9 mouse cellular contexts compared by ENCODE assay signal in the genomic region with DNA sequence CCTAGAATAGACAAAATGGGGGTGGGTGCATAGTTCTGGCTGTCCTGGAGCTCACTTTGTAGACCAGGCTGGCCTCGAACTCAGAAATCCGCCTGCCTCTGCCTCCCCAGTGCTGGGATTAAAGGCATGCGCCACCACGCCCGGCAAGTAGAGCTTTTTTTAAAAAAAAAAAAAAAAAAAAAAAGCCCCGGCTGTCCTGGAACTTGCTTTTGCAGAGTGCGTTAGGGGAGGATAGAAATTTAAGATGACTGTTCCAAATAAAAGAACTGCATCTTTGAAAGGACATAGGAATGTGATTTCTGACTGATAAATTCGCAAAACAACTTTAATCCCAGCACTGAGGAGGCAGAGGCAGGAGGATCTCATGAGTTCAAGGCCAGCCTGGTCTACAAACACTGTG. TPM values are rescaled to one million over a fixed set of nuclear protein-coding genes. Genes with fewer than 3 reads are reported as not detected.
DNase-seq lines count a peak whose midpoint lies in the region; ATAC-seq and TF ChIP-seq lines count a peak whose summit lies in the region.
"Had no signal": no experiment of that assay in that cellular context is flagged by ENCODE, and none has a peak within 500 bp of the region (broad histone marks: within the 10 kb centered on the region; RNA-seq: fewer than 3 reads in every experiment).

No protein-coding gene starts in this region.

- peak overlapping the region; percentile 90 for H3K9ac ChIP-seq in lung, postnatal 0 days (replicated peaks; ENCODE audit: low read depth)
- H3K9ac ChIP-seq in forebrain, embryonic 12.5 days = peak overlapping the region; percentile 72; the same call in 1 of the 2 replicates
- peak overlapping the region; percentile 86; the same call in 1 of the 2 replicates for H3K9ac ChIP-seq in limb, embryonic 13.5 days

- H3K27me3 ChIP-seq in lung, postnatal 0 days (replicated peaks; ENCODE audit: insufficient read depth, low read length) = no peaks in the 10 kb centered on the region
- H3K27me3 ChIP-seq in forebrain, embryonic 12.5 days = no peaks in the 10 kb centered on the region
- no peaks in the 10 kb centered on the region for H3K27me3 ChIP-seq in limb, embryonic 13.5 days
- no peaks in the 10 kb centered on the region for H3K27me3 ChIP-seq in small intestine, adult 2 months (ENCODE audit: control insufficient read depth, insufficient read depth, low read length)

- TF ChIP-seq EP300 in lung, postnatal 0 days (IDR thresholded peaks at IDR 0.05) = no peak

- WGBS in lung, postnatal 0 days = 83% methylated on average over 8 of the region's 8 CpGs
- 90% methylated on average over 8 of the region's 8 CpGs for WGBS in forebrain, embryonic 12.5 days
- 86% methylated on average over 8 of the region's 8 CpGs for WGBS in limb, embryonic 13.5 days
- 78% methylated on average over 8 of the region's 8 CpGs for WGBS in small intestine, adult 2 months

- intact Hi-C loops in gastrocnemius, postnatal 36 days (cut with DNase I) = no loop called here

- TF ChIP-seq CTCF in lung, postnatal 0 days (IDR thresholded peaks at IDR 0.05) = no peak
- no peak for TF ChIP-seq CTCF in small intestine, adult 2 months (IDR thresholded peaks at IDR 0.05; ENCODE audit: extremely low read depth, insufficient read length, insufficient replicate concordance, low read depth, low read length)

- no peaks in the 10 kb centered on the region for H3K4me1 ChIP-seq in lung, postnatal 0 days (ENCODE audit: insufficient read depth, low read depth, low read length)
- peaks cover 20% of the 10 kb centered on the region for H3K4me1 ChIP-seq in forebrain, embryonic 12.5 days
- H3K4me1 ChIP-seq in limb, embryonic 13.5 days = peaks cover 15% of the 10 kb centered on the region
- 0 out of 2 replicates have a peak, but pooled peaks cover 2% of the 10 kb centered on the region for H3K4me1 ChIP-seq in small intestine, adult 2 months (ENCODE audit: control insufficient read depth, insufficient read depth, insufficient read length, low read length)

- no peak for TF ChIP-seq POLR2A in small intestine, adult 2 months (IDR thresholded peaks at IDR 0.05; ENCODE audit: low read depth, low read length)

- peak overlapping the region; percentile 66 for H3K4me3 ChIP-seq in lung, postnatal 0 days (ENCODE audit: low read depth, low read length)
- H3K4me3 ChIP-seq in forebrain, embryonic 12.5 days (replicated peaks) = peak overlapping the region; percentile 65
- H3K4me3 ChIP-seq in limb, embryonic 13.5 days = peak overlapping the region; percentile 69
- H3K4me3 ChIP-seq in small intestine, adult 2 months (ENCODE audit: low read depth, low read length) = peak overlapping the region; percentile 91

- peak overlapping the region; percentile 97; the same call in 1 of the 2 replicates for H3K27ac ChIP-seq in lung, postnatal 0 days (ENCODE audit: low read length)
- peak overlapping the region; percentile 91 for H3K27ac ChIP-seq in forebrain, embryonic 12.5 days
- peak overlapping the region; percentile 94 for H3K27ac ChIP-seq in limb, embryonic 13.5 days
- no peak overlapping the region for H3K27ac ChIP-seq in small intestine, adult 2 months (ENCODE audit: insufficient read depth, low read depth, low read length)

- no peaks in the 10 kb centered on the region for H3K36me3 ChIP-seq in lung, postnatal 0 days (ENCODE audit: insufficient read depth, low read length)
- H3K36me3 ChIP-seq in forebrain, embryonic 12.5 days (replicated peaks) = no peaks in the 10 kb centered on the region
- no peaks in the 10 kb centered on the region for H3K36me3 ChIP-seq in limb, embryonic 13.5 days
- H3K36me3 ChIP-seq in small intestine, adult 2 months (ENCODE audit: control insufficient read depth, insufficient read depth, low read length) = no peaks in the 10 kb centered on the region

- DNase-seq in lung, postnatal 0 days (ENCODE audit: low spot score) = no peak
- no peak for DNase-seq in lung, postnatal 4 days
- no peak for DNase-seq in adrenal gland, postnatal 10 days
- no peak for DNase-seq in gastrocnemius, postnatal 36 days
- no peak for DNase-seq in spleen, postnatal 10 days (ENCODE audit: low spot score in 2 of 2)

- peak overlapping the region; percentile 72 for H3K4me2 ChIP-seq in lung, postnatal 0 days (replicated peaks; ENCODE audit: low read depth, low read length)
- peak overlapping the region; percentile 59 for H3K4me2 ChIP-seq in forebrain, embryonic 12.5 days
- H3K4me2 ChIP-seq in limb, embryonic 13.5 days (replicated peaks) = peak overlapping the region; percentile 66

- H3K9me3 ChIP-seq in lung, postnatal 0 days (ENCODE audit: low read length) = no peaks in the 10 kb centered on the region
- no peaks in the 10 kb centered on the region for H3K9me3 ChIP-seq in forebrain, embryonic 12.5 days
- no peaks in the 10 kb centered on the region for H3K9me3 ChIP-seq in limb, embryonic 13.5 days

- ATAC-seq in lung, postnatal 0 days = no peak
- no peak for ATAC-seq in forebrain, embryonic 12.5 days (ENCODE audit: low FRiP score)
- no peak for ATAC-seq in limb, embryonic 13.5 days (ENCODE audit: low FRiP score, low read depth)

RNA-seq across cellular contexts. Expression of gene R3hdm2, which starts 0.5 kb away (rescaled TPM):
- 21.1 and 23.9 TPM in 2 replicates for polyA plus RNA-seq in lung, postnatal 0 days (2015; fragmentation: Nextera tagmentation; extraction: Ambion mirVana)
- polyA plus RNA-seq in forebrain, embryonic 12.5 days (2016; fragmentation: Nextera tagmentation; extraction: Ambion mirVana) = 37.5 and 40.3 TPM in 2 replicates
- polyA plus RNA-seq in limb, embryonic 13.5 days (2015; fragmentation: Nextera tagmentation; extraction: Ambion mirVana) = 43.3 and 54.5 TPM in 2 replicates
- 42.6 and 103 TPM in 2 replicates for polyA plus RNA-seq in small intestine, adult 2 months (2012; rRNA removed)
- total RNA-seq in adrenal gland, postnatal 10 days (2021) = 100 to 1,000 TPM; 119 to 123 TPM
- total RNA-seq in gastrocnemius, postnatal 36 days (2021) = 100 to 1,000 TPM in 1 of 2 experiments, 10 to 100 TPM in 1; 89.7 to 129 TPM

RNA-seq across cellular contexts. Expression of gene Inhbc, which starts 9.4 kb away (rescaled TPM):
- not detected in 2 replicates for polyA plus RNA-seq in lung, postnatal 0 days (2015; fragmentation: Nextera tagmentation; extraction: Ambion mirVana)
- polyA plus RNA-seq in forebrain, embryonic 12.5 days (2016; fragmentation: Nextera tagmentation; extraction: Ambion mirVana) = not detected in 2 replicates
- not detected in 2 replicates for polyA plus RNA-seq in limb, embryonic 13.5 days (2015; fragmentation: Nextera tagmentation; extraction: Ambion mirVana)
- 0.09 TPM in 1 of 2 replicates, not detected in the other for polyA plus RNA-seq in small intestine, adult 2 months (2012; rRNA removed)
- total RNA-seq in adrenal gland, postnatal 10 days (2021) = 10 to 100 TPM; 10.9 to 22.9 TPM
- not detected for total RNA-seq in gastrocnemius, postnatal 36 days (2021)
- polyA plus RNA-seq: brain, embryonic 14.5 days had no signal

RNA-seq across cellular contexts. Expression of gene Inhbe, which starts 25.4 kb away (rescaled TPM):
- polyA plus RNA-seq in lung, postnatal 0 days (2015; fragmentation: Nextera tagmentation; extraction: Ambion mirVana) = not detected in 2 replicates
- 0.06 TPM in 1 of 2 replicates, not detected in the other for polyA plus RNA-seq in forebrain, embryonic 12.5 days (2016; fragmentation: Nextera tagmentation; extraction: Ambion mirVana)
- polyA plus RNA-seq in limb, embryonic 13.5 days (2015; fragmentation: Nextera tagmentation; extraction: Ambion mirVana) = 0.04 and 0.05 TPM in 2 replicates
- not detected in 2 replicates for polyA plus RNA-seq in small intestine, adult 2 months (2012; rRNA removed)
- 1 to 10 TPM; 1.2 to 6.6 TPM for total RNA-seq in adrenal gland, postnatal 10 days (2021)
- total RNA-seq in gastrocnemius, postnatal 36 days (2021) = not detected
- polyA plus RNA-seq: brain, embryonic 14.5 days had no signal

RNA-seq across cellular contexts. Expression of gene Gli1, which starts 37.9 kb away (rescaled TPM):
- 4.2 and 5.2 TPM in 2 replicates for polyA plus RNA-seq in lung, postnatal 0 days (2015; fragmentation: Nextera tagmentation; extraction: Ambion mirVana)
- 3.2 and 3.6 TPM in 2 replicates for polyA plus RNA-seq in forebrain, embryonic 12.5 days (2016; fragmentation: Nextera tagmentation; extraction: Ambion mirVana)
- 14.8 and 16.5 TPM in 2 replicates for polyA plus RNA-seq in limb, embryonic 13.5 days (2015; fragmentation: Nextera tagmentation; extraction: Ambion mirVana)
- 5.5 and 10.4 TPM in 2 replicates for polyA plus RNA-seq in small intestine, adult 2 months (2012; rRNA removed)
- total RNA-seq in adrenal gland, postnatal 10 days (2021) = 1 to 10 TPM; 5.2 to 5.6 TPM
- 1 to 10 TPM; 1.0 to 1.5 TPM for total RNA-seq in gastrocnemius, postnatal 36 days (2021)

RNA-seq across cellular contexts. Expression of gene Arhgap9, which starts 57.9 kb away (rescaled TPM):
- polyA plus RNA-seq in lung, postnatal 0 days (2015; fragmentation: Nextera tagmentation; extraction: Ambion mirVana) = 8.5 TPM in 2 replicates
- polyA plus RNA-seq in forebrain, embryonic 12.5 days (2016; fragmentation: Nextera tagmentation; extraction: Ambion mirVana) = 0.64 and 1.3 TPM in 2 replicates
- 5.2 and 5.4 TPM in 2 replicates for polyA plus RNA-seq in limb, embryonic 13.5 days (2015; fragmentation: Nextera tagmentation; extraction: Ambion mirVana)
- 7.1 and 11.2 TPM in 2 replicates for polyA plus RNA-seq in small intestine, adult 2 months (2012; rRNA removed)
- total RNA-seq in adrenal gland, postnatal 10 days (2021) = 1 to 10 TPM; 6.5 to 6.6 TPM
- 1 to 10 TPM in 1 of 2 experiments, under 1 TPM in 1; 0.96 to 1.3 TPM for total RNA-seq in gastrocnemius, postnatal 36 days (2021)
